Mouse (Mus musculus) spleen, adult 2 months (tissue): ENCODE data around the gene Galnt14. TPM values are rescaled to one million over a fixed set of nuclear protein-coding genes. Genes with fewer than 3 reads are reported as not detected.

ENCODE experiments used
- DNase-seq, 2 experiments: peaks; one replicate each; pipeline versions ENCODE4 v3.0.0 to v3.0.0-alpha.2; 2012 to 2021; ENCODE audit warnings: low spot score in 2 of 2, low read depth in 1 of 2
- H3K27ac ChIP-seq: fragments of 200-500 bp; 2 replicates; pipeline ENCODE4 v1.5.1; 2012; ENCODE audit warnings: low read length, inconsistent platforms; ENCODE audit not compliant: insufficient read depth
- H3K27me3 ChIP-seq: fragments of 200-500 bp; 2 replicates; pipeline ENCODE4 v1.6.1; 2012; ENCODE audit warnings: mild to moderate bottlenecking, moderate library complexity, low read length, inconsistent platforms; ENCODE audit not compliant: control insufficient read depth, insufficient read depth
- H3K36me3 ChIP-seq: fragments of 200-500 bp; 2 replicates; pipeline ENCODE4 v1.6.1; 2012; ENCODE audit warnings: mild to moderate bottlenecking, low read length, inconsistent platforms; ENCODE audit not compliant: control insufficient read depth, insufficient read depth
- H3K4me1 ChIP-seq: fragments of 200-500 bp; 2 replicates; pipeline ENCODE4 v1.6.1; 2011; ENCODE audit warnings: inconsistent platforms; ENCODE audit not compliant: control insufficient read depth, insufficient read depth, insufficient read length
- H3K4me3 ChIP-seq: fragments of 200-500 bp; 2 replicates; pipeline ENCODE4 v1.5.1; 2011; ENCODE audit warnings: mild to moderate bottlenecking, inconsistent platforms; ENCODE audit not compliant: insufficient read depth, insufficient read length; ENCODE audit errors: extremely low read depth
- CTCF ChIP-seq: fragments of 200-500 bp; IDR thresholded peaks from 2 replicates; pipeline ENCODE4 v1.5.1; 2011; ENCODE audit warnings: mild to moderate bottlenecking, inconsistent platforms; ENCODE audit not compliant: insufficient read depth, insufficient read length, insufficient replicate concordance; ENCODE audit errors: extremely low read depth
- POLR2A ChIP-seq: fragments of 200-500 bp; IDR thresholded peaks from 2 replicates; pipeline ENCODE4 v1.6.1; 2011; ENCODE audit warnings: low read depth, low read length, inconsistent platforms
- WGBS: fragments of 180-500 bp; shearing (Covaris S2); methylation state at CpG from one replicate; pipeline ENCODE4 v1.1.7; 2018; 5-methylcytosine and 5-hydroxymethylcytosine counted together
- polyA plus RNA-seq: library from polyadenylated mRNA; depleted of rRNA; stranded (reverse); fragments of >200 nt; gene quantifications from 2 replicates; pipeline ENCODE4 v1.2.3, GENCODE M21; 2012; rRNA removed

Galnt14 gene
- polyA plus RNA-seq: 0.32 and 0.60 TPM in 2 replicates

DNA sequence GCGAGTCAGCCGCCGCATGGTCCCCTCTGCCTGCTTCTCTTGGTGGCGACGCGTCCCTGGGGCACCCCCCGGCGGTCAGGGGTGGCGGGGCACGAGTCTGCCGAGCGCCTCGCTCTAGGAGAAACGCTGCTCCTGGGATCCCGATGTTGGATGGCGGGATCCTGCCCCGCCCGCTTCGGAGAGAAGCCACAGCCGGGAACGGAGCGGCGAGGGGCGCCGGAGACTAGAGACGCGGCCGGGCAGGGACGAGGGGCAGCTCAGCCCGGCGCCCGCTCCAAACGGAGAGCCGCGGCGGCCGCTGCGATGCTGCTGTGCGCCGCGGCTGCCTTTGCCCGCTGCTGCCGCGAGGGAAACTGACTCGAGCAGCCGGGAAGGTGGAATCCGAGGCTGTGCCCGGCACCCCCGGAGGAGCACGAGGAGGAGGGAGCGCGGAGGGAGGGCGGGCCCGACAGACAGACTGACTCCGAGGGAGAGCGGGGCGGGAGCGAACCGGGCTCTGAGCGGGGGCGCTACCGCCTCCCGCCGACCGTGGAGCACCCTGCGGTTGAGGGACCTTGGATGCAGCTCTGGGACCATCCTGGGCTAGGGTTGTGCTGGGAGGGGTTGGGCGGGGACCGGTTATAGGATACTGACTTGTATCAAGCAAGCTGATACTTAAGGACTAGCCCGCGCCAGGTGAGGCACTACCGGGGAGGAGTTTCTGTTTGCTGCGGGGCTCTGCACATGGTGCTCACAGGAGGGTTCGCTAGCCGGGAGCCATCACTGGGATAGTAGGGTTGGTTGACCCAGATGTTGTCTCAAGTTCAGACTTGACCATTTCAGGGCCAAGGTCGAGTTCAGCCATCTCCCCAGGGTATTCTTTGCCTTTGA, at the start of gene Galnt14:
Galnt14 (minus strand) TSS at position 412 of the 870 bp plus-strand sequence.
- peaks cover 3% of the 10 kb centered on the region; the same call in 1 of the 2 replicates for H3K4me1 ChIP-seq
- peaks cover 14% of the 10 kb centered on the region for H3K27me3 ChIP-seq
- no peak within 1 kb of the TSS for H3K27ac ChIP-seq
- H3K4me3 ChIP-seq: peak within 1 kb of the TSS; percentile 36; the same call in 1 of the 2 replicates
- TF ChIP-seq POLR2A: no peak
- TF ChIP-seq CTCF: peak; percentile 23; the same call in 1 of the 2 replicates
- 3% methylated on average over 73 of the region's 75 CpGs for WGBS
- H3K36me3 ChIP-seq: no peaks in the 10 kb centered on the region
- DNase-seq: peak in 1 of 2 experiments; percentile 22

DNA sequence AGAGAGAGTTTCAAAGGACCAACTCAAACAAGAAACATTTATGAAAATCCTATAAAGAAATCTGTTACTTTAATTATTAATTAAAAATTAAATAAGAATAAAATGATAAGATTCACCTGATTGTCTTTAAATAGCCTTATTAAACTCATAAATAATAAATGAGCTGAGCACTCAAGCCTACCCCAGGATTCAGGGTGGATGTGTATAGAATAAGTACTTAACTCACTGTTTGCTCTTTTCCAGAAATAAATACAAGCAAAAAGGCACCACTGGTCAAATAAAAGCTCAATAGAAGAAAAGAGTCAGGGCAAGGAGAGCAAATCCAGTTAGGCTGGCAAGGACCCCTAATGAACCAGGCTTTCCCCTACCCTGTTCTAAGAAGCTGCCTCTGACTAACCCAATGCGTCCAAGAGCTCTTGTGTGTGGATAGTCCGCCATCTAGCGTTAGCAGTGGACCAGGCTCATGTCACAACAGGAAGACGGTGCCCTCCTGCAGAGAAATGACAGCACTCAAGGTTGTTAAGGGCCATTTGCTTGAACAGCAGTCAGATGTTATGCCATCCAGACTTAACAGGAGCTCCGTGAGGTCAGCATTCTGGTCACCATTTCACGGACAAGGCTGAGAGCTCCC, 33.5 kb upstream of the Galnt14 start:
- DNase-seq: peak; percentile 61 to 75
- Histone ChIP-seq H3K36me3 (no peaks in the 10 kb centered on the region), H3K27ac (no peak overlapping the region), H3K27me3 (no peaks in the 10 kb centered on the region), H3K4me3 (no peak overlapping the region), H3K4me1 (no peaks in the 10 kb centered on the region)
- TF ChIP-seq CTCF: peak; percentile 88; the same call in 1 of the 2 replicates
- TF ChIP-seq POLR2A: no peak
- WGBS: 5% methylated on average over 6 of the region's 6 CpGs

DNA sequence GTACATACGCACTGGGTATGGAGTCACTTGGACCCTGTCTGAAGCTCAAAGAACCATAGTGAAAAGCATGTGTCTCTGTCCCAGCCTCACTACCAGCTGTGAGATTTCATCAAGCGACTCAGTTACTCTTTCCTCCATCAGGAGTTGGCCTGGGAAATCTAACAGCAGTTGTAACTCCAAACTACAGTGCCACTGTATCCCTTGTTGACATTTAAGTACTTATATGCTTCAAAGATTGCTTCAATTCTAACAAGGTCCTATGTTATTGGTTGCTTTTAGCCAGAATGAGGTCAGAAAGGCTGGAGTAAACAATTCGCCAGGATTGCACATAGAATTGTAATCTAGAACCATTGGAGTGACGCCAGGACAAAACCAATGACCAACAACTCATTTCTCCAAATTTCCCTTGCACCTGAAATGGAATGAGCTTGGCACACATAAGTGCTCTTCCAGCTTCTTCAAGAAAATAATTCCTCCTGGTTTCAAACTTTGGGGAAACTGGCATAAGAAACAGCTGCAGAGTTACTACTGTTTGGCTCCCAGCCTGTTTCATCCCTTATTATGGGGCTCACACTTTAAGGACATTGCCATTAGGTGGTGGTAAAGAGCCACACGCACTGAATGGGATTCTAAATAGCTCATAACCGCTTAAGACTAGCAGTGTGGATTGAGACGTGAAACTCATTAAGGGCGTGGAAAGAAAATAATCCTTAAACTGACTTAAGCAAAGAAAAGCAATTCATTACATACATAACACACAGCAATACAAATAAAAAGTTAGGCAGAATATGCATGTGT, 13.8 kb upstream of the Galnt14 start:
- H3K36me3 ChIP-seq: no peaks in the 10 kb centered on the region
- H3K4me1 ChIP-seq: no peaks in the 10 kb centered on the region
- DNase-seq: peak in 1 of 2 experiments; percentile 12
- WGBS: 51% methylated on average over 8 of the region's 8 CpGs
- H3K27me3 ChIP-seq: no peaks in the 10 kb centered on the region
- no peak overlapping the region for H3K27ac ChIP-seq
- TF ChIP-seq POLR2A: no peak
- no peak for TF ChIP-seq CTCF
- H3K4me3 ChIP-seq: no peak overlapping the region

DNA sequence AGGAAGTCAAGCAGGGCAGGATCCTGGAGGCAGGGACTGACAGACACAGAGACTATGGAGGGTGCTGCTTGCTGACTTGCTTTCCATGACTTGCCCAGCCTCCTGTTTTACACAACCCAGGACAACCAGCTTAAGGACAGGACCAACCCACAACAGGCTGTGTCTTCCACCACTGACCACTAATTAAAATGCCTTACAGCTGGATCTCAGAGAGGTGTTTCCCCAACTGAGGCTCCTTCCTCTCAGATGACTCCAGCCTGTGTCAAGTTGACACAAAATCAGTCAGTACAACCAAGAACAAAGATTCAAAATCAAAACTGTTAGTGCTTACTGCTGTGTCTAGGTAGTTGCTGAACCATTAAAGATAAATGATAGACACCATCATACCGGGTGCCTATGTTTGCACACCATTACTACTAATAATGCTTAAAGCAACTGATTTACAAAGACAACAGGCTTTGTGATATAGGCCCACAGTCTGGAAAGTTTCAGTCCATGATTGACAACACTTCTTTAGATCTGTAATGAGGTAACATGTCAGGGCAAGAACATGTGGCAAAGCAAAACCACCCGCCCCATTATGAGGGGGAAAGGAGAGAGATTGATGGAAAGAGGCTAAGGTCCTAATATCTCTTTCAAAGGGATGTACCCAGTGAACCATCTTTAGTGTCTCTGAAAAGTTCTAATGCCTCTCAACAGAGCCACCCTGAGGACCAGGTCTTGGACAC, 8.9 kb upstream of the Galnt14 start:
- DNase-seq: no peak
- 90% methylated on average over 2 of the region's 2 CpGs for WGBS
- Histone ChIP-seq H3K27me3 (no peaks in the 10 kb centered on the region; the same call in 1 of the 2 replicates), H3K36me3 (no peaks in the 10 kb centered on the region), H3K27ac (no peak overlapping the region), H3K4me3 (no peak overlapping the region), H3K4me1 (no peaks in the 10 kb centered on the region)
- TF ChIP-seq CTCF (no peak), POLR2A (no peak)

DNA sequence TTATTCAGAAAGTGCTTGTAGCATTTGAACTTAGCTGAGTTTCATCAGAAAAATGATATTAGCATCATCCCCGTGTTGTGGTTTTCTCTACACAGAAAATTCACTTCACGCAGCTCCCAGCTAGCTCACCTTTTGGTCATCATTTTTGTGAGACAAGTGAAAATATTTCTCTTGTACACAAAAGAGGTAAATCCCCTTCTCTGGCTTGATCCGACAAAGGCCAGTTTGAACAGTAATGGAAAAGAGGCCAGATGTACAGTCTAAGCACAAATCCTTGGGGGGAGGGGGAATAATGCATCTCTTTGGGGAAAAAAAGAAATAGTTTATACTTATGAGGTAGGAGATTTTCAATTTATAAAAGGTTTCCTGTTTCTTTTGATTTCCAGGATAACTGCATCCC, 6.4 kb upstream of the Galnt14 start:
- H3K27ac ChIP-seq: no peak overlapping the region
- WGBS: 81% methylated on average over 3 of the region's 3 CpGs
- H3K27me3 ChIP-seq: no peaks in the 10 kb centered on the region; the same call in 1 of the 2 replicates
- DNase-seq: no peak
- H3K4me1 ChIP-seq: no peaks in the 10 kb centered on the region
- H3K4me3 ChIP-seq: no peak overlapping the region
- no peaks in the 10 kb centered on the region for H3K36me3 ChIP-seq
- TF ChIP-seq CTCF (no peak), POLR2A (no peak)
